Mouse (Mus musculus): Measurements from ENCODE around the gene Olfr1016. TPM values are rescaled to one million over a fixed set of nuclear protein-coding genes. Genes with fewer than 3 reads are reported as not detected.

Gene Olfr1016
- polyA plus RNA-seq, 1 experiment from 2014 or later: not detected

DNA sequence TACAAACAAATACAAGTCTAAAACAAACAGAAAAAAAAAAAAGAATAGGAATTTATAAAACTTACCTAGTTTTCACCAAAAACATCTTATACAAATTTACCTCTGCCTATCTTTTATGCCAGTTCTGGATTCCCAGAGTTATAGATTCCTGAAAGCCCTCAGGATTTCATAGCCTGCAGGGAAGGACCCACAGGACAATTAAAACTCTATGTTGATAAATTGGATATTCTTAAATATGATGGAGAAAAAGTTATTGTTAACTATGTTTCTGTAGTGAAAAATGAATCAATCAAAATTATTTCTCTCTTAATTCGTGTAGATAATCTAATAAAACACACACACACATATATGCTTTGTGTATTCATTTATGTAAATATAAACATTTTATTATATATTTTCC lies 39.7 kb downstream of the Olfr1016 start, which contains the start of gene Olfr1012:
Gene Olfr1012, minus strand, starts transcription at position 101 of the 400 bp plus-strand sequence.
- WGBS: 73% methylated on average over 1 of the region's 1 CpGs

DNA sequence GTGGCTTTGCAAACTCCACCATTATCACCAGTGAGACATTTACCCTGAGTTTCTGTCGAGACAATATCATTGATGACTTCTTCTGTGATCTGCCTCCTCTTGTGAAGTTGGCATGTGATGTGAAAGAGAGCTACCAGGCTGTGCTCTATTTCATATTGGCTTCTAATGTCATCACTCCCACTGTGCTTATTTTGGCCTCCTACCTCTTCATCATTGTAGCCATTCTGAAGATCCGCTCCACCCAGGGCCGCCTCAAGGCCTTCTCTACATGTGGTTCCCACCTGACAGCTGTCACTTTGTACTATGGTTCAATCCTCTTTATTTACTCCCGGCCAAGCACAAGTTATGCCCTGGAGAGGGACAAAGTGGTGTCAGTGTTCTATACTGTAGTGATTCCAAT lies 48.5 kb downstream of the Olfr1016 start:
- no peak for DNase-seq (ENCODE audit: low spot score)
- Histone ChIP-seq H3K27ac (ENCODE audit: low read depth, low read length) (no peak overlapping the region), H3K36me3 (ENCODE audit: control insufficient read depth, insufficient read depth, low read length) (no peaks in the 10 kb centered on the region), H3K9me3 (replicated peaks; ENCODE audit: control insufficient read depth, low read length) (no peaks in the 10 kb centered on the region), H3K4me3 (ENCODE audit: low read depth, low read length) (no peak overlapping the region), H3K4me2 (ENCODE audit: low read length) (no peak overlapping the region), H3K9ac (ENCODE audit: low read length) (no peak overlapping the region), H3K4me1 (ENCODE audit: control insufficient read depth, insufficient read depth, low read length) (no peaks in the 10 kb centered on the region), H3K27me3 (replicated peaks; ENCODE audit: control insufficient read depth, insufficient read depth, low read length) (no peaks in the 10 kb centered on the region)
- WGBS: 82% methylated on average over 4 of the region's 4 CpGs
- ATAC-seq: no peak

More for the DNA sequence above, 39.7 kb downstream of the Olfr1016 start, which contains the start of gene Olfr1012:
- H3K9me3 ChIP-seq (replicated peaks; ENCODE audit: control insufficient read depth, low read length): no peaks in the 10 kb centered on the region
- H3K4me2 ChIP-seq (ENCODE audit: low read length): no peak within 1 kb of the TSS
- DNase-seq (ENCODE audit: low spot score): no peak
- H3K27ac ChIP-seq (ENCODE audit: low read depth, low read length): no peak within 1 kb of the TSS
- H3K4me3 ChIP-seq (ENCODE audit: low read depth, low read length): no peak within 1 kb of the TSS
- no peak within 1 kb of the TSS for H3K9ac ChIP-seq (ENCODE audit: low read length)
- no peak for ATAC-seq
- no peaks in the 10 kb centered on the region for H3K4me1 ChIP-seq (ENCODE audit: control insufficient read depth, insufficient read depth, low read length)
- no peaks in the 10 kb centered on the region for H3K27me3 ChIP-seq (replicated peaks; ENCODE audit: control insufficient read depth, insufficient read depth, low read length)
- H3K36me3 ChIP-seq (ENCODE audit: control insufficient read depth, insufficient read depth, low read length): no peaks in the 10 kb centered on the region

Other genes starting within 250 kb of the Olfr1016 start
- gene Olfr996, start 223.3 kb downstream of the Olfr1016 start, polyA plus RNA-seq (2014; fragmentation: Nextera tagmentation; extraction: Ambion mirVana): not detected in 2 replicates
- not detected in 2 replicates for gene Olfr998, start 213.6 kb downstream of the Olfr1016 start, polyA plus RNA-seq (2014; fragmentation: Nextera tagmentation; extraction: Ambion mirVana)
- gene Olfr1000, start 190.6 kb downstream of the Olfr1016 start, polyA plus RNA-seq (2014; fragmentation: Nextera tagmentation; extraction: Ambion mirVana): not detected in 2 replicates
- gene Olfr1002, start 151.8 kb downstream of the Olfr1016 start, polyA plus RNA-seq (2014; fragmentation: Nextera tagmentation; extraction: Ambion mirVana): not detected in 2 replicates
- gene Olfr154, start 138.1 kb downstream of the Olfr1016 start, polyA plus RNA-seq (2014; fragmentation: Nextera tagmentation; extraction: Ambion mirVana): not detected in 2 replicates
- not detected in 2 replicates for gene Olfr1006, start 123.8 kb downstream of the Olfr1016 start, polyA plus RNA-seq (2014; fragmentation: Nextera tagmentation; extraction: Ambion mirVana)
- gene Olfr1008, start 113.1 kb downstream of the Olfr1016 start, polyA plus RNA-seq (2014; fragmentation: Nextera tagmentation; extraction: Ambion mirVana): not detected in 2 replicates
- not detected in 2 replicates for gene Olfr1009, start 87.1 kb downstream of the Olfr1016 start, polyA plus RNA-seq (2014; fragmentation: Nextera tagmentation; extraction: Ambion mirVana)
- not detected in 2 replicates for gene Olfr1012, start 39.8 kb downstream of the Olfr1016 start, polyA plus RNA-seq (2014; fragmentation: Nextera tagmentation; extraction: Ambion mirVana)
- gene Olfr1013, start 35.4 kb downstream of the Olfr1016 start, polyA plus RNA-seq (2014; fragmentation: Nextera tagmentation; extraction: Ambion mirVana): not detected in 2 replicates
- gene Olfr1014, start 29.8 kb downstream of the Olfr1016 start, polyA plus RNA-seq (2014; fragmentation: Nextera tagmentation; extraction: Ambion mirVana): not detected in 2 replicates
- not detected in 2 replicates for gene Olfr1015, start 20.5 kb downstream of the Olfr1016 start, polyA plus RNA-seq (2014; fragmentation: Nextera tagmentation; extraction: Ambion mirVana)
- gene Olfr1018, start 15.9 kb upstream of the Olfr1016 start, polyA plus RNA-seq (2014; fragmentation: Nextera tagmentation; extraction: Ambion mirVana): not detected in 2 replicates
- gene Olfr1019, start 42.9 kb upstream of the Olfr1016 start, polyA plus RNA-seq (2014; fragmentation: Nextera tagmentation; extraction: Ambion mirVana): not detected in 2 replicates
- gene Olfr1020, start 44.5 kb upstream of the Olfr1016 start, polyA plus RNA-seq (2014; fragmentation: Nextera tagmentation; extraction: Ambion mirVana): not detected in 2 replicates
- not detected in 2 replicates for gene Olfr1022, start 66.0 kb upstream of the Olfr1016 start, polyA plus RNA-seq (2014; fragmentation: Nextera tagmentation; extraction: Ambion mirVana)
- gene Olfr1023, start 83.1 kb upstream of the Olfr1016 start, polyA plus RNA-seq (2014; fragmentation: Nextera tagmentation; extraction: Ambion mirVana): not detected in 2 replicates
- not detected in 2 replicates for gene Olfr1024, start 102.5 kb upstream of the Olfr1016 start, polyA plus RNA-seq (2014; fragmentation: Nextera tagmentation; extraction: Ambion mirVana)
- not detected in 2 replicates for gene Olfr1025-ps1, start 112.6 kb upstream of the Olfr1016 start, polyA plus RNA-seq (2014; fragmentation: Nextera tagmentation; extraction: Ambion mirVana)
- not detected in 2 replicates for gene Olfr1026, start 119.0 kb upstream of the Olfr1016 start, polyA plus RNA-seq (2014; fragmentation: Nextera tagmentation; extraction: Ambion mirVana)
- gene Olfr1028, start 147.9 kb upstream of the Olfr1016 start, polyA plus RNA-seq (2014; fragmentation: Nextera tagmentation; extraction: Ambion mirVana): not detected in 2 replicates
- gene Olfr1029, start 171.4 kb upstream of the Olfr1016 start, polyA plus RNA-seq (2014; fragmentation: Nextera tagmentation; extraction: Ambion mirVana): not detected in 2 replicates
- not detected in 2 replicates for gene Olfr1030, start 176.7 kb upstream of the Olfr1016 start, polyA plus RNA-seq (2014; fragmentation: Nextera tagmentation; extraction: Ambion mirVana)
- not detected in 2 replicates for gene Olfr1031, start 187.8 kb upstream of the Olfr1016 start, polyA plus RNA-seq (2014; fragmentation: Nextera tagmentation; extraction: Ambion mirVana)
- not detected in 2 replicates for gene Olfr1032, start 203.0 kb upstream of the Olfr1016 start, polyA plus RNA-seq (2014; fragmentation: Nextera tagmentation; extraction: Ambion mirVana)
- gene Olfr1033, start 218.1 kb upstream of the Olfr1016 start, polyA plus RNA-seq (2014; fragmentation: Nextera tagmentation; extraction: Ambion mirVana): not detected in 2 replicates
- gene Olfr1034, start 243.3 kb upstream of the Olfr1016 start, polyA plus RNA-seq (2014; fragmentation: Nextera tagmentation; extraction: Ambion mirVana): not detected in 2 replicates

Data from forebrain, embryonic 14.5 days (tissue).